Mouse (Mus musculus): ENCODE data around the gene Leng1.

DNA sequence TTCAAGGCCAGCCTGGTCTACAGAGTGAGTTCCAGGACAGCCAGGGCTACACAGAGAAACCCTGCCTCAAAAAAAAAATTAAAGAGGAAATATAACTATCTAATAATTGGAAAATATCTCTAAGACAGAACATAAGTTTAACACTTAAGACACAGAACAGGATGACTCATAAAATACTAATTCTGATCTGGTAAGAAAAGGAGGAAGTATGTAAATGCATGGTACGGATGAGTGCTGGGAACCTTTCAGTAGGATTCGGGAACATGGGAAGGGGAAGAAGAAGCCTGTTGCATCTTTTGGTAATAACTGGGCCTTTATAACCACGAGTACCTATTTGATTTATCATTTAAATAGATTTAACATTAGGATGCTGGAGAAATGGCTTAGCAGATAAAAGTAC lies 51.6 kb downstream of the Leng1 start:
- TF ChIP-seq MAX (IDR thresholded peaks at IDR 0.05; ENCODE audit: low read length) (no peak), POLR2A (IDR thresholded peaks at IDR 0.05; ENCODE audit: low read depth, low read length) (no peak), ZMIZ1 (IDR thresholded peaks at IDR 0.05; ENCODE audit: low read depth, low read length) (no peak), SMC3 (IDR thresholded peaks at IDR 0.05; ENCODE audit: low read depth, low read length) (no peak)

All from CH12.LX (cell line).